Mouse (Mus musculus) granulocyte monocyte progenitor cell, adult 5-6 weeks (primary cell): ENCODE measurements around the gene Jam3. TPM values are rescaled to one million over a fixed set of nuclear protein-coding genes. Genes with fewer than 3 reads are reported as not detected.
A peak's percentile ranks its signal among the peaks of the same experiment; 100 is the strongest.

ENCODE experiments used
- ATAC-seq: replicated peaks from 2 replicates; pipeline ENCODE4 v1.8.0; 2016; ENCODE audit warnings: mild to moderate bottlenecking, moderate TSS enrichment, inconsistent platforms; ENCODE audit not compliant: poor library complexity, severe bottlenecking
- total RNA-seq, 2 experiments: library from RNA; stranded (forward) in 1 of 2; stranded (reverse) in 1 of 2; fragments of 200-712, 200-1000 nt in 1 of 2; fragments of >200 nt in 1 of 2; fragmentation: Nextera tagmentation in 1 of 2; gene quantifications; 2 replicates each; pipeline ENCODE4 v1.2.3; 2014 to 2017

The Jam3 gene
- total RNA-seq (2014; fragmentation: Nextera tagmentation) = not detected in 2 replicates
- total RNA-seq (2017) = 0.22 and 0.26 TPM in 2 replicates

- peak; percentile 86 for ATAC-seq
These were observed at the start of gene Jam3 for GRCm38 (mm10) chr9:27154763-27155530. Jam3 (minus strand) TSS chr9:27155421.

GRCm38 (mm10) chr9:27204201-27204600 is 49.0 kb upstream of the Jam3 start:
- no peak for ATAC-seq

- ATAC-seq = no peak
These were observed 47.9 kb upstream of the Jam3 start for GRCm38 (mm10) chr9:27203134-27203533.

GRCm38 (mm10) chr9:27201472-27202219 is 46.4 kb upstream of the Jam3 start:
- ATAC-seq = no peak

- no peak for ATAC-seq
These were observed 38.4 kb upstream of the Jam3 start for GRCm38 (mm10) chr9:27193592-27194080.

- peak; percentile 45 for ATAC-seq
These were observed 37.8 kb upstream of the Jam3 start for GRCm38 (mm10) chr9:27192761-27193591.

GRCm38 (mm10) chr9:27192001-27192760 is 37.0 kb upstream of the Jam3 start:
- ATAC-seq = peak; percentile 85

GRCm38 (mm10) chr9:27191501-27191981 is 36.3 kb upstream of the Jam3 start:
- ATAC-seq = peak; percentile 15

GRCm38 (mm10) chr9:27190461-27190860 is 35.2 kb upstream of the Jam3 start:
- no peak for ATAC-seq

- ATAC-seq = no peak
These were observed 34.1 kb upstream of the Jam3 start for GRCm38 (mm10) chr9:27189306-27189705.

GRCm38 (mm10) chr9:27188677-27189241 is 33.5 kb upstream of the Jam3 start:
- no peak for ATAC-seq

- ATAC-seq = no peak
These were observed 30.6 kb upstream of the Jam3 start for GRCm38 (mm10) chr9:27185820-27186219.

GRCm38 (mm10) chr9:27182087-27182486 is 26.9 kb upstream of the Jam3 start:
- ATAC-seq = no peak

GRCm38 (mm10) chr9:27180492-27180891 is 25.3 kb upstream of the Jam3 start:
- ATAC-seq = no peak

- ATAC-seq = no peak
These were observed 23.7 kb upstream of the Jam3 start for GRCm38 (mm10) chr9:27178935-27179334.

- peak; percentile 95 for ATAC-seq
These were observed 20.9 kb upstream of the Jam3 start for GRCm38 (mm10) chr9:27176154-27176553.

- ATAC-seq = no peak
These were observed 20.5 kb upstream of the Jam3 start for GRCm38 (mm10) chr9:27175682-27176081.

- no peak for ATAC-seq
These were observed 20.0 kb upstream of the Jam3 start for GRCm38 (mm10) chr9:27175241-27175640.

- no peak for ATAC-seq
These were observed 18.9 kb upstream of the Jam3 start for GRCm38 (mm10) chr9:27174079-27174478.
